Mouse (Mus musculus) kidney, adult 18-20 months (tissue): Measurements from ENCODE around the gene Naaa.

Experiments
- DNase-seq: peaks from one replicate; pipeline ENCODE4 v3.0.0; 2021

Gene Naaa

DNA sequence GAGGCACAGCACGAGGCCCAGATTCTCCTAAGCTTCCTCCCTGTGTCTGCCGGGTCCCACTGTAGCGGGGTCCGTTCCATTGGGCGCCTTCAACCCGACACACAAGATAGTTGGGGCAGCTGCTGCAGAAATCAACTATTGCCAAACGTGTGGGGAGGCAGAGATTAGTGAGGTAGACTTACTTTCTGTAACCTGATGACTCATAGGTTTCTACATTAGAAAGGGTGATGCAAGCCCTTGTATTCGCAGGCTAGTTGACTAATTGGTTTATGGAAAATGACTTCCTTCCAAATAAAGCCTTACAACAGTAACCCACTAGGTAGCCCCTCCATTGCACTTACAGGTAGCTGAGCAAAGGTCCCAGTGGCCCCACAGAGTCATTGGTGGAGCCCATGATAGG lies 15.3 kb downstream of the Naaa start:
- DNase-seq = no peak

- DNase-seq = no peak
Measured at GRCm38 (mm10) chr5:92256218-92256617, 21.8 kb downstream of the Naaa start, which contains the start of gene Ppef2. Ppef2 (minus strand) TSS chr5:92256278.

DNA sequence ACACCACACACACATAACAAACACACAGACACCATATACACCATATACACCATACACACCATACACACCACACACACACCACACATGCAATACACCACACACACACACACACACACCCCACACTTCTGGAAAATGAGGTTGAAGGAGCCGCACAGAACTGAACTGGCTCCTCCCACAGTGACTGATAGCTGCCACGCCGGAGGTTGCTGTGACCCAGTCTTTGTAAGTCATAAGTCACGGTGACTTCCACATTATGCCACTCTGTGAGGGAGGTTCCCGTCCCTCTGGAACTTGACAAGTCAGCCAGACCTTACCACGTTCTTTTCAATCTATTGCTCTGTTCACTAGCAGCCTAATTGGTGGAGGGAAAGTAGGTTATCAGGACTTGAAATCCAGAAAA lies 23.5 kb downstream of the Naaa start:
- no peak for DNase-seq

DNA sequence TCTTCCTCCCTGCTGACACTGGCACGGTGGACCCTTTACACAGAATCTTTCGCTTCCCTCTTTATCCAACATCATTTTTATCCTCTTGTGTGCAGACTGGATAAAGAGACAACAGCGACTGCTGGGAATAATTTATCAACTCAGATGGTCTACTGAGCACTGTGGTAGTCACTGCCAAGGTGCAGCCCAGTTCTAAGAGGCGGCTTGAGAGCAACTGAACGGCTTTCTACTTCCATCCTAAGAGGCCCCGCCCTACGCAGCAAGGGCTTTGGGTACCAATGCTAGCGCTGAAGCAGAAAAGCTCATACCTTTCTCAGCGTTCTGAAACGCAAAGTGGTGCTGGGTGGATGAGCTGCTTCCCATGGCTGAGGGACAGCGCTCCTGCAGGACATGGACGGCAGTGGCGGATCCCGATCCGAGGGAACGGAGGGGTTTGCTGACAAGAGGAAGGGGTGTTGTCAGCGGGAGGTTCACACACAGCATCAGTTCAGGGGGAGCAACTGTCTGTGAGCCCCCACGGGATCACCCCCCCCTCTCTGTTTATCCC lies 25.1 kb downstream of the Naaa start:
- DNase-seq = no peak

DNA sequence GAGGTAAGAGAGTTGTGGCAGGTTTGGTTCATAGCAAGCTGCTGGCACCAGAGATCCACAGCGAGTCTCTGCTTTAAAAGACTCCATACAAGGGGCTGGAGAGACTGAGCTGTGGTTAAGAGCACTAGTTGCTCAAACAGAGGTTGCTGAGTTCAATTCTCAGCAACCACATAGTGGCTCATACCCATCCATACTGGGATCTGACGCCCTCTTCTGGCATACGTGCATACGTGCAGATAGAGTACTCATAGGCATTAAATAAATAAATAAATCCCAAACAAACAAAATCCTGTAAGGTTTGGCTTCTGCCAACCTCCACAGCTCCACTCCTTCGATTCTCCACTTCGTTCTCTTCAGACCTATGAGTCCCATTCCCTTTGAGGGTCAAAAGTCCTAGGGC lies 25.9 kb downstream of the Naaa start:
- no peak for DNase-seq

DNA sequence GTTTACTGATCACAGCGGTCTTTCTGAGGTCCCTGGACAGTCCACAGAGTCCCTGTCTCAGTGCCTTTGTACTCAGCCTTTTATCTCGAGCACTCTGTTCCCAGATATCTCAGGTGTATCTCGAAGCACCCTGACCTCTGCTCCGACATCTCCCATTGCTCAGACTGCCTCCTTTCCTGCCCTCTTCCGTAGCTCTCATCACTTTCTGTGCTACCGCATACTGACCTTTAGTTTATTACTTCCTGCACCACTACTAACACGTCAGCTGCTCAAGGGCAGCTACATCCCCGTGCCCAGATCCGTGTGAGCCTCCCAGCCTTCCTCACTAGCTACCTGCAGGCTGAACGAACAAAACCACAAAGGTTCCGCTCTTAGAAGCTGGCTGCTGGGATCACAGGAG lies 29.4 kb downstream of the Naaa start:
- no peak for DNase-seq

DNA sequence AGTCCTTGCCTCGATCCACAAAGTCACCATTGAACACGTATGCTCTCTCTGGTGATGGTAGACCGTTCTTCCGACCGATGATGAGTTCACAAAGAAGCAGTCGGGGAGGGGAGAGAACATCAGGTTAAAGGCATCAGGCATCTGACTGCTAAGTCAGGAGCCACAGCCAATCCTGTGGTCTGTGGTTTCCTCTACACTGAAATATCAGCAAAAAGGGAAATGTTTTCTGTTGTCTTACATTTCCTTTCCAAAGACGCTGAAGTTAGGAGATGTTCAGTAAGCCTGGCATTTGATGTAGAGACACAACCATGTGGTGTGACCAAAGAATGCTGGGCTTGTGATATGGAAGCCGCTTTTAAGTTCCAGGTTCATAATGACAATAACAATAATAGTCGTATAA lies 32.5 kb downstream of the Naaa start:
- DNase-seq = no peak

DNA sequence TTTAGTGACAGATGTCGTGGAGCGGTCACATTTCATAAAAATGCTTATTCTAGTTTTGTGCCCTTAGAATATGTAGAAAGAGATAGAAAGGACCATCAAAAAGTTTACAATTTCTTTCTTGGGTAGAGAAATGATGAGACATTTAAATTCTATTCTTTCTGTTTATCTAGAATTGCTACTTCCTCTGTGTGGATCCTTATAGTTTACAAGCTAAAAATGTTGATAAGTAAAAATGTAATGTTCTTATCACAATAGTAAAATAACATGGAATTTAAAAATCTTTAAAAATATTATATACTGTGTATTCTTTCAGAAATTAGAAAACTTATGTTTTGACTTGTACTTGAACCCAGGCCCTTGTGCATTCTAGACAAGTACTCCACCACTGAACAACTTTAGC lies 33.1 kb downstream of the Naaa start:
- no peak for DNase-seq

DNA sequence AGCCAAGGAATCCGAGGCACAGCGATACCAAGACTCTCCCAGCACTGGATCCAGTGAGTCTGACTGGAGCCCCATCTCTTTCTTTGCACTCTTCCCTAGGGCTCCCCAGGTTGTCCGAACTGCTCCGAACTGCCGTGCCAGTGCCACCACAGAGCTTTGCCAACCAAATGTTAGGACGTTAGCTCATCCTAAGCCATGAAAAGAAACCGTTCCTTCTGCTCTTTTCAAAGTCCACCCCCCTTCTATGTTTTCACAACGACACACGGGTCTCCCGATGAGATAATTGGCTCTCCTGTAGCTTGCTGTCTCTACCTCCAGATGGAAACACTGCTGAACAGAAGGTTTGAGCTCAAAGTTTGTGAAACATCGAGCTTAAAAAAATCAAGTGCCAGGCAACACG lies 37.2 kb downstream of the Naaa start:
- DNase-seq = no peak

- peak; percentile 84 for DNase-seq
Measured at GRCm38 (mm10) chr5:92239333-92240232, 38.4 kb downstream of the Naaa start.

GRCm38 (mm10) chr5:92234939-92235557 lies 42.9 kb downstream of the Naaa start:
- no peak for DNase-seq

DNA sequence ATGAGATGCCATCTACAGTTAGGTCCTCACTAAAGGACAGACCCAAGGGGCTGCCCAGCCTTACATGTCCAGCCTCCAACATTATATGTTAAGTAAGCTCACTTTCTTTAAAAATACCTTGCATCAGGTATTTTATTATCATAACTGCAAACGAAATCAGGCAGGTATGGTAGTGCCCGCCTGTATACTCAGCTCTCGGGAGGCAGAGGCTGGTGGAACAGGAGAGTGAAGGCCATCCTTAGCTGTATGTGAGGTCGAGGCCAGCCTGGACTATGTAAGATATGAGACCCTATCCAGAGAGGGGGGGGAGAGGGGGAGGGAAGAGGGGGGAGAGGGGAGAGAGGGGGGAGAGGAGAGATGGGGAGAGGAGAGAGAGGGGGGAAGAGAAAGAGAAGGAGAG lies 44.6 kb downstream of the Naaa start:
- no peak for DNase-seq

GRCm38 (mm10) chr5:92231836-92232235 lies 46.1 kb downstream of the Naaa start:
- DNase-seq = no peak

DNA sequence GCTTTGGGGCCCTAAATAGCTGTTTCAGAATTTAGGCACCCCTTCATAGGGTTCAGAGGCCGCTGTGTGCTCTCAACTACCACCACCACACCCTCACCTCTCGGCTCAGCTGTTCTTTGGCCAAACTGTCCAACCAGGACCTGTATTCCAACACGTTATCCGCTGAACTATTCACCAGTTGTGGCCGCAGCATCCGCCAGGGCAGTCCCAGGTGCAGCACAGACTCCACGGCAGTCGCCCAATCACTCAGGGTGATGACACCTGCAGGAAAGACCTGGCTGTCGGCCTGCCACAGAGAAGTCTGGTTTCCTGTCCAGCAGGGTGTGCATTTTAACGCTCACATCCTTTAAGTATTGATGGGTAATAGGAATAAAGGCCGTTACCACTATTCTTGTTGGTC lies 47.7 kb downstream of the Naaa start:
- no peak for DNase-seq

DNA sequence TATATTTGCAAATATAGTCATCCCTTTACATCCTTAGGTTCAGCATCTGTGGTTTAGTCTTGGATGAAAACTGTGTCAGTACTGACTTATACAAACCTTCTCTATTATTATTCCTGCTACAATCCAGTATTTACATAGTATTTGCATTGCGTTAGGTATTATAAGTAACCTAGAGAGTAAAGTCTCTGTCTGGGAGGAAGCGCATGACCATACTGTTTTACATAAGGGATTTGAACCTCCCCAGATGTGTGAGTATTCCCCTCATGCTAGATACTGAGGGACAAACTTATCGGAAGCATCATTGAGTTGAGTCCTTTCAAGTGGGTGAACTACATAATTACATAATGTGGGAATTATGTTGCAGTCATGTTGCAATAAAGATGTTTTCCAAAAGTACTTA lies 48.5 kb downstream of the Naaa start:
- DNase-seq = no peak

DNA sequence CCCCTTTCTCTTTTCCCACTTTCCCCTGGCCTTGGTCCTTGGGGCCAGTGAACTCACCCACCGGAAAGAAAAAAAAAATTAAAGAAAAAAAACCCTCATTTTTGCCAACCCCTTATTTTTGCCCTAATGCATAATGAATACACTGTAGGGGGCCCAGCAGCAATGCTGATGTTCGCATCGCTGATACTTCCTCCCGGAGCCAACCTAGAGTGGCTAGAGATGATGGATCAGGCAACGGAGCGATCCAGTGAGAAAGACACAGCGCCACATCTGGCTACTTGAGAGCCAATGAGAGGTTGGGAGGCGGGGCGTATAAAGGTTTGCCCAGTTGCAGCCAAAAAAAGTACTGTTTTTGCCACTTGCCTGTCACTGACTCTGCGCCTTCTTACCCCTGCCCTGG lies 49.2 kb downstream of the Naaa start:
- DNase-seq = no peak

DNA sequence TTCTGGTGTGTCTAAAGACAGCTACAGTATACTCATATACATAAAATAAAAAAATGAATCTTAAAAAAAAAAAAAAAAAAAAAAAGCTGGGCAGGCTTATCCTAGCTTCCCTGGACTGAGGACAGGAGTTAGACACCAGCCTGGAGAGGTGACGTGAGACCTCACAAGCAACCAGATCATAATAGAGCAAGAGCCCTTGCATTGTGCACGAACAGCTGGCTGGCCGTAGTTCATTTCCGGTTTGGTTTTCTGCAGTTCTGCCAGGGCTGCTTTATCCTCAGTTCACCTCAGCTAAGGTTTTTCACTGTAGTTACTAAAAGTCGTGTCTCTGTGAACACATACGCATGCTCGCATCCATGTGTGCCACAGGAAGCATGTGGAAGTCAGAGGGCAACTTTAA lies 50.2 kb downstream of the Naaa start:
- no peak for DNase-seq

DNA sequence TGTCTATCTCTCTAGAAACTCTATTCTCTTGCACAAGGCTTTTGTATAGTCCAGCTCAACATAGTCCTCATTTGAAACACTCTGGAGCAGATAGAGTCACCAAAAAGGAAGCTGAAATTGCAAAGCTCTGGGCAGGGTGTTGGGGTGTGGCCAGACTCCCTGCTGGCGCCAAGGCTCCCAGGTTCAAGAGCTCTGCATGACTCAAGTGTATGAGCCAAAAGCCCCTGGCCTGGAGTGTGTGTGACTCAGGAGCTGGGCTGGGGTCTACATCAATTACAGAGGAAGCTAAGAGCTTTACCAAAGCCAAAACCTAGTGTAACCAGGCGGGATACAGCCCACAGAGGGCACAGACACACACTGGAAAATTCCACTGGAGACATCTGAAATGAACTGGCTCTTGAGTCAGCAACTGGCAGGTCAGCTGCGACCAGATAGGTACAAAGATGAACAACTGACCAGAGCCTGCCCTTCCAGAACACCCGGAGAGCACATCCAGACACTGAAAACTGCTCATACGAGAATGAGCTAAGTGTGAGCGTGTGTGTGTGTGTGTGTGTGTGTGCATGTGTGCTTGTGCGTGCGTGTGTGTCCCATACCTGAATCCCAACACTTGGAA lies 57.6 kb downstream of the Naaa start:
- DNase-seq = peak; percentile 12

- no peak for DNase-seq
Measured at GRCm38 (mm10) chr5:92219826-92220225, 58.1 kb downstream of the Naaa start.

DNA sequence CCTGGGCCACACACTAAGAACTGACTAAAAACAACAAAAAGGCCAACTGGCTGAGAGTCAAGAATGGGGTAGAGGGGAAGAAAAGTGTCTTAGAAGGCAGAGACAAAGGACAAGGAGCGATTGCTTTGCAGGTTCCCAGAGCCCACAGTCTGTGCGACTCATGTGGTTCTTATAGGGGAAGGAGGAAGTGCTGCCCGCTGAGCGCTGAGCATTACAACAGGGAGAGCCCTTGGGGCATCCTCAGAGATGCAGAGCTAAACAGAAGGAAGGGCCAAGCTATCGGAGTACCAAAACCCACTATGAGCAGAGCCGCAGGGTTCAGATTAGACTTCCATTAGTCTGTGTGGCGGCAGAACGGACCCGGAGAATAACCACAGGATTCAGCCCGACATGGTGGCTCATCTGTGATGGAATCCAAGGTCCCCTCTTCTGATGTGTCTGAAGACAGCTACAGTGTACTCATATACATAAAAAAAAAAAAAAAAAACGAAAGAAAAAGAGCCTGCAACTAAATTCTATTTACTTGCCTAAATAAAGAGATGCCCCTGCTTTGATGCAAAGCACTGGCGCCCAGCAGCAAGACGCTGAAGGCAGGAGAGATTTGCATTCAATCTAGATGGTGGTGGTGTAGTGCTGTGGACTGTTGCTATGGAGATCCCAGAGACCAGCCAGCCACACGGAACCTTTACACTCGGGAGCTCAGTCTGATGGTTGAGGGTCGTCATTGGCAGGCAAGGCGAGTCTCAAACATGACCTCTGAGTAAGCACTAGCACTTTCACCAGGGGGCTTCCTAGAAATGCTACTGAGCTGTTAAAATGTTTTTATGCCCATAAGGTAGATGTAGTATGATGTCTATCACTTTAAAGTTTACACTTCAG lies 58.8 kb downstream of the Naaa start:
- no peak for DNase-seq

DNA sequence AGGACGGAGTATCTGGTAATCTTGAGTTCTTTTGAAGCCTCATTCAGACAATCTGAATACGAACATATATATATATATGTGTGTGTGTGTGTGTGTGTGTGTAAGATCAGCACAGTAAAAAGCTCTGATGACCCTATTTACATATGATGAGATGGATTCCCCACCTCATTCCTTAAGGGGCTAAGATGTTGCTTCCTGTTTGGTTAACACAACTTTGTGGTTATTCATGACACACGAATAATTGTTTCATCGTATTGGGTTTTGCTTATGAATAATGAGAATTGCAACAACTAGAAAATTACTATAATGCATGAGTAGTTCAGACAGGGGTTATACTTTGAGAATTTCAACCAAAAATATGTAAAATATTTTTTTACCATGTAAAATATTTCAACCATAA lies 62.7 kb downstream of the Naaa start, which contains the start of gene U90926:
TSS of gene U90926 (minus strand) at position 101 of the 400 bp plus-strand sequence.
- DNase-seq = no peak

GRCm38 (mm10) chr5:92212231-92212630 lies 65.7 kb downstream of the Naaa start:
- no peak for DNase-seq

DNA sequence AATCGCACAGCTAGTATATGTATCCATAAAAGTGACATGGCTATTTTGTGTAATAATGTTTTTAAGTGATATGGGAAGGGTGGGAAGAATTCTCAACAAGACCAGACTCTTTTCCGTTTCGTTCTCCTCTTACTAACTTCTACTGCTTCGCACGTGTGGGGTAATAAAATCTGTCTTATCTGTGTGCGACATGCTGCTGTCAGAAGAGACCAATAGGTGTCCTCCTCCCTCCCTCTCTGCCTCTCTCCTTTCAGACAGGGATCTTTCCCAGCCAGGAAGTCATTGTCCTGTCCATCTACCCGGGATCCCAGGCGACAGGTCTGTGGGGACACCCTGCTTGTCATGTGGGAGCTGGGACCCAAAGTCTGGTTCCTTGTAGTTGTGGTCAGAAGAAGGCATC lies 67.8 kb downstream of the Naaa start:
- DNase-seq = no peak
